Mouse (Mus musculus): ENCODE measurements at regions not wholly inside any gene's neighbourhood (a gene's known extent, or its start where the extent isn't known, plus 50 kb on each side); places are given as distances from the start of the nearest gene placed in this dataset.

DNA sequence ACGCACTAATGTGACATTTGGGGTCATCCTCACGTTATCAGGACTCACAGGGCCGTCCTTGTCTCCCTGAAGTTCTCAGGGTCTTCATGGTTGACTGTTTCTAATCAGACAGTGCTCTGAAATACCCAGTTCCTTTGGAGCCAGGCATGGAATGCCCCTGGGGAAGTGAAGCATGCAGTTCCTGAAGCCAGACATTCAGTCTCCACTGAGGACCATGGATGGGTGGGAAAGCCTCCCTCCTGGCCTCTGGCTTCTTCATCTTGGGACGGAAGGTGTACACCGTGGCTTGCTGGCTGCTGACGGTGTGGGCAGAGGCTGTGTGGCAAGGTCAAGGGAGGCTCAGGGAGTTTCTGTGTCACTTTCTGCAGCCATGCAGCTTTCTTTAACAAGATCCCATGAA, 184.2 kb upstream of the Gm5148 start:
- DNase-seq = no peak

DNA sequence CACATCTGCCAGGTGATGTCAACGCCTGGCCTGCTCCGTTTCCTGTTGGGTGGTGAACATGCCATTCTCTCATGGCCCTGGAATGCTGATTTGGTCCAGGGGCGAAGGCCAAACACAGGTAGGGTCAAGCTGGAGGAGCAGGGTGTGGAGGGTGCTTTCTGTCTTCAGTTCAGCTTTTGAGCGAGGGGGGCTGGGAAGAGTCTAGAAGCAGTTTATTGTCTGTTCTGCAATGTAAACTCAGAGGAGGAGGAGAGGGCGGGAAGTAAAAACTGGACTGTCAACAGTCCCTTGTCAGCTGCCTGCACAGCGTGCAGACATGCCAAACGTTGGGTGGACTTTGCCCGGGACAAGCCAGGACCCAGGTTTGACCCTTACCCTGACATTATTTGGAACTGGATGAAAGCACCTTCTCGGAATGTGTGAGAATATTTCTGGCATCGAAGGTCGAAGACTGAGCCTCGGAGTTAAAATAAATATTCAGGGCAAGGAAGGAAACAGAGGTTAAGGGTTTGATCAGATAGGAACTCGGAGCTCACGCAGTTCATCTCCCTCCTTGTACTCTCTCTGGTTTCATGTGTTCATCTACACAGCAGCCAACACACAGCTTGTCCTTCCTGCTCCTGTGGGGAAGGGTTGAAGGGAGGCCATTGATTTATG, 183.3 kb upstream of the Gm5148 start:
- DNase-seq = peak; percentile 67

DNA sequence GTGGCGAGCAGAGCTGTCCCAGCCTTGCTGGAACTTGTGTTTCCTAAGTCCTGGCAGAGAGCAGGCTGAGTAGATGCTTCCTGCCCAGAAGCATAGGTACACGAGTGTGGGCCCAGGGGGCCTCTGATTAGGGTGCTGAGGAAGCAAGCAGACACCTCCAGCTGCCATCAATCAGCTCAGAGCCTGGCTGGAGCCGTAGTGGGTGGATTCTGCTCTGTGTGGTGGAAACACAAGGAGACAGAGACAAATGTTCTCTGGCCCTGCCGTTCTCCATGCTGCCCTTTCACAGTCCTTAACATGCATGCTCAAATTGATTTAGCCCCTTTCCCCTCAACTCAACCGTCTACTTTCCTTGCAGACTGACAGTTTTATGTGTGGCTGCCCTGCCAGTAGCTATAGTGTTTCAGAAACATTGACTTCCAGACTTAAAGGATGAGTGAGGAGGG, 182.5 kb upstream of the Gm5148 start:
- DNase-seq = peak; percentile 37

DNA sequence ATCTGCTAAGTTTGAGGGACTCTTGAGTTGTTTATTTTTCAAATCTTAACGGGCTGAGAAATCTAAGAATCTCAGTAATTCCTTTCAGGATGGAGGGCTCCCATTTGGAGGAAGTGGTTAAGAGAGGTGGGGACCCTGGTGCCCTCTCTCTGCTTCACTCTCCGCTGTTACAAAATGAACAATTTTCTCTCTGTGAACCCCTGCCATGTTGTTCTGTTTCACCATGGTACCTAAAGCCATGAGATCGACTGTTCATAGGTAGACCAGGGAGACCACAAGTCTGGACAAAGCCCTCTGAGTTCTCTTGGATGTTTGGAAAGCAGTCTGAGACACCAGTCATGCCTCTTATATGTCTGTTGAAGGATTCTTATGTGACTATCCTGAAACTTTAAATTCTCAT, 179.9 kb upstream of the Gm5148 start:
- no peak for DNase-seq

DNA sequence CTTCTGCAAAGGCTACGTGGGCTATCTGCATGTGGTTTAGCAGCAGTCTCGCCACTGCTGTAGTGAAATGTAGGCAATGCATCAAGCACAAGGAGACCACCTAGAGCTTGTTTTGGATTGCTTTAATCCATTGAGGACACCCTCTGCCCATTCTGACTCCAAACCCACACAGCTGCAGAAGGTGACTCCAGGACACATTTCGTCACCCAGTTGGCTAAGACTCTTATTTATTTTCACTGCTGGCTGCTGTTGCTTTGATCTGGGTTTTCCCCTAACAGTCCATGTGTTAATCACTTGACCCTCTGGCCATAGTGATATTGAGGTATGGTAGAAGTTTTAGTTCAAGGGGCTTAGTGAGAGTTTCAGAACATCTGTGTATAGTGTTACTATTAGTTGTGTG, 179.2 kb upstream of the Gm5148 start:
- DNase-seq = peak; percentile 34

DNA sequence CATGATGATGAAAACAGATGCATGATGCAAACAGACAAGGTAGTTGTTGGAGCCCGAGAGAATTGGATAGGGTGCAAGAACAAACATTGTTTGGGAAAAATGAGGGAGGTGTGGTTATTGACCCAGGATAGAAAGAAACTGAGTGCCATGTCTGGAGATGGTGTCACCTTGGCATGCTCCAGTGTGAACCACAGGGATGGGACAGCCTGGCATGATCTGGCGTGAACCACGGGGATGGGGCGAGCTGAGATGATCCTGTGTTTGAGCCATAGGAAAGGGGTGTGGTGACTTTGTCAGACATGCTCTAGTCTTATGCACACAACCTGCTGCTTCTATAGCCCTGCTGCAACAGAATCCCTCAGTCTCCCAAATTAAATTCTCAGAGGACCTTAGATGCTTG, 178.7 kb upstream of the Gm5148 start:
- no peak for DNase-seq

DNA sequence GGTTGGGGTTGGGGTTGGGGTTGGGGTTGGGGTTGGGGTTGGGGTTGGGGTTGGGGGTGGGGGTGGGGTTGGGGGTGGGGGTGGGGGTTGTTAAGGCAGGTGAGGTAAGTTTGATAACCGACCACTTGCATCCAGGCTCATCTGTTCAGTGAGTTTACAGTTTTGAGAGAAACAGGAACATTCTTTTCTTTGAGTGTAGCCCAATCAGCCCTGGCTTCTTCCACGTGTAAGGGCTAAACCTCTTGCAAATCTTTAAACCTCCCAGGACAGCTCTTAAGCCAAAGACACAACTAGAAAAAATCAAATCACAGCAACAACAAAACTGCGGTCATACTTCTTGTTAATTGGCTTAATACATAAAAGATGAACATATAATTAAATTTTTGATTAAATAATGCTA, 173.1 kb upstream of the Gm5148 start:
- DNase-seq = no peak

DNA sequence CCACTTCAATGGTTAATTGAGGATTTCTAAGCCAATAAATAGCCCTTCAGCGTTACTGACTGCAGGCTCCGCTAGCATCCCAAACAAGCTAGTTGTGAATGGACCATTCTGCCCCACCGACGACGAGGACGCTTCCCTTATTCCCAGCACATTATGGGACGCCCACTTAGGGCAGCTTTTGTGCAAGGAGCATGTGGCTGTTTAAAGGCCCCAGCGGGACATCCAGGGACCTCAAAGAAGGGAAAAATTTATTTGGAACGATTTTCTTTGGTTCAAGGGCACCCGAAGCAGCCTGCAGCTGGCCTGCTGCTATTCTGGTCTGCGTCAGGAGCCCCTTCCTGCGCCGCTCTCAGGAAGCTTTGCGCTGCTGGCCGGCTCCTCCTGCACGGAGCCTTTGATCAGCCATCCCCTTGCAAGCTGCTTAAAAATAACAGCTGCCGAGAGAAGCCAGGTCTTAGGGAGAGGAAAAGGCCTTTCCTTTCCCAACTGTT, 172.6 kb upstream of the Gm5148 start:
- DNase-seq = peak; percentile 47

DNA sequence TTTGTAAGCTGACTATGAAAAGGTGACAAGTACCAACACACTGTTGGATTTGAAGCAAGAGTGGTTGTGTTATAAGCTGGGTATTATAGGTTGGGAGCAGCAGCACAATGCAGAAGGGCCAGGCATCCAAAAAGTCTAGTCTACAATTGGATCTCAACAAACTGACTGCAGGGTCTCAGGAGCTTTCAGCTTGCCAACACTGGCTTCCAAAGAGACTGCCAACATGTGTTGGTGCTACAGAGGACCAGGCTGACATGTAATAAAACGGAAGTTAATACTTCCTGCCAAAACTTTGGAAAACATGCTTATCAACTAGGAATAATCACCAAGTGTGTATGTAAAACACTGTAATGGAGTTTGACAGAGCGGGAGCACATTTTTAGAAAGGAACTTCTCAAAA, 170.3 kb upstream of the Gm5148 start:
- no peak for DNase-seq

DNA sequence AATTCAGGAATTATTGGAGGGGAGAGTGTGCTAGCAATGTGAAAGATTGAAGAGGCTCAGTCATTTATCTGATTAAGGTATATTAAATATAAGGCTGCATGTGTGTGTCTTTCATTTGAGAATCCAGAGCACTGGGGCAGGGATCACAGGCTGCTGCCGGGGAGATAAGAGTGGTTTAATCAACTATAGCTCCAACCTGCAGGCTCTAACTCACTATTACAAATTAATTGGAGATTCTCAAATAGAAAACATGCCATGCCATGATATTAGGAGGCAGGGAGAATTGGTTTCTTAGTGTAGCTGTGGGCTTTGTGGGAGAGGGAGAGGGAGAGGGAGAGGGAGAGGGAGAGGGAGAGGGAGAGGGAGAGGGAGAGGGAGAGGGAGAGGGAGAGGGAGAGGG, 165.9 kb upstream of the Gm5148 start:
- DNase-seq = no peak

DNA sequence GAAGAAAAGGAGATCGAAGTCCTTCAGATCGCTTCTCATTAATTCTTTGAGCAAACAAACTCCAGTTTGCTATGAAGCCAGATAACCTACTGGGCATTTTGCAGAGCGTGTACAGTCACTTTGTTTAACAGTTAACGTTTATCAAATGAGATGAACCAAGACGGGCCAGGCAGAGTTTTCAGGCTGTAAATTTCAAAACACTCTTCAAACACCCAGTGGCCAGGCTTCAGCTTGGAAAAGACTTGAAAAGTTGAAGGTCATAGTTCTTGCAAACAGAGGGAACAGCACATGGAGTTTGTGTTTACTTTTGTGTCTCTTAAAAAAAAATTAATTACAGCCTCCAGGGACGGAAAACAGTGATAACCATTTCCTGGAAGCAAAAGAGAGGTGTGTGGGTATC, 164.2 kb upstream of the Gm5148 start:
- DNase-seq = no peak

DNA sequence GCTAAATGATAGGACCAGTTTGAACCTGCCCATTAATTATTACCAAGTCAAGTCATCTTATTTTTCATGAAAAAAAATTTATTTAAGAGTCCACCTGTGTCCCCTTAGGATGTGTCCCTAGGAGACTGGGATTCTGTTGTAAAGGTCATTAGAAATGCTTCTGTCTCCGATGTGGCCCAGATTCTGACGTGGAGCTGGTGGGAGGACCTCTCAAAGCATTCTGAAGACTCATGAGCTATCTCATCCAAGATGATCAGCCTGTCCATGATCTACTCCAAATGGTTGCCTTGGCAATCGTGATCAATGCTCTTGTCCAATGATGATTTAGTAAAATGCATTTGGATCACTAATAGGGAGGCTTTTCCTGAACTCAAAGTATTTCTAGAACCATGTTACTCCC, 163.4 kb upstream of the Gm5148 start:
- DNase-seq = no peak

DNA sequence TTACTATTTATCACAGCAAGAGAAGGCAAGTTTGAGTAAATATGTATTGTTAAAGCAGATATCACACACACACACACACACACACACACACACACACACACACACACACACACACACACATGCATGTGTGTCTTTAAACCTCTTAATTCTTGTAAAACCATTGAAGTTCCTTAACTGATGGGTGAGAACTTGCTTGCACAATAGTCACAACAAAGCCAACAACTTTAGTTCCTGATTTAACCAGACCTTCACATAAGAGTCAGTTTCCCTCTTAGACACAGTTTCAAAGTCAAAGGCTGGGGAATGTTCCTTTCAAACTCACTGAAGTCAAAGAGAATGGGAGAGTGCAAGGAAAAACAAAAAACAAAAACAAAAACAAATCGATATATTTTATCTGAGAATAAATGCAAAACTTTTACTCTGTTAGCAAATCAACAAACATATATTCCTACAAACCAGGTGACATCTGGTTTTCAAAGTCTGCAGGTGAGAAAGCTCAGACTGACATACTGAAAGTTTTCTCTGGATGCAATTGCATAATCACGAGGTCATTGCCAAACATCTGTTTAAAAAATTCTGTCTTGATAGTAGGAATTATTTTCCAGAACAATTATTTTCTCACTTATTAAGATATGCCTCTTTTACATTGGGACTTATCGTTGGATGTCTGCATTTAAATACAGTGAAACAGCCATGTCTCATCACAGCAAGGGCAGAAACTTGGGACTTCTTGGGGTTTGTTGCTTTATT, 162.6 kb upstream of the Gm5148 start:
- DNase-seq = no peak

DNA sequence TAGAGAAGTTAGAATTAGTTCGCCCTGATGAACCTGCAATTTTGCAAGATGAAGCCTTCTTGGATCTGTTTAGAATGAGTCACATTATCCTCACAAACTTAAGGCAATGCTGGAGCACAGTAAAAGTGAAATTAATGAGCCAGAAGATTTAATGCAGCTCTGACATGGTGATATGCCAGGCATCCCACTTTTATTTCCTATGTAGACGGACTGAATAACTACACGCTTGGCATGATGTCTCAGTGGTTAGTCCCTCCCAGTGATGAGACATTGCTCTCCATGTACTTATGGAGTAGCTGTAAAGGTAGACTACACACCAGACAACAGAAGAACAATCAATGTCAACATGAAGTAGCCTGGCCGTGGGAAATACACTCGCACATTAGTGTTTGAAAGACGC, 161.5 kb upstream of the Gm5148 start:
- DNase-seq = no peak

DNA sequence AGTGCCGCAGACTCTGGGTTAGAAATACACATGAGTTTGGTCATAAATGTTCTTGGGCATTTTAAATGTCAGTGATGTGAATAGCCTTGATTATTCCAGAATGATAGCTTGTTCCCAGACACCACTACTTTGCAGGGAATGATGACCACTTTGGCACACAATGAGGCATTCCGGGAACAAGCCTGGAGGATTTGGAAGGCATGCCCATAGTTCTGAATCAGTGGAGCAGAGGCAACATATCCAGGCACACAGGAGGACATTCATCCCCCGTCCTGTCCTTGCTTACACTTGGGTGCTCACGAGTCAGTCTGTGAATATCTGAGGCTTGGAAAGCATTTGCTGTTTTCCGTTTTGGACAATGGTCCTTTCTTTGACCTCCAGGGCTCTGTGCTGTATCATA, 158.1 kb upstream of the Gm5148 start:
- DNase-seq = peak; percentile 37

DNA sequence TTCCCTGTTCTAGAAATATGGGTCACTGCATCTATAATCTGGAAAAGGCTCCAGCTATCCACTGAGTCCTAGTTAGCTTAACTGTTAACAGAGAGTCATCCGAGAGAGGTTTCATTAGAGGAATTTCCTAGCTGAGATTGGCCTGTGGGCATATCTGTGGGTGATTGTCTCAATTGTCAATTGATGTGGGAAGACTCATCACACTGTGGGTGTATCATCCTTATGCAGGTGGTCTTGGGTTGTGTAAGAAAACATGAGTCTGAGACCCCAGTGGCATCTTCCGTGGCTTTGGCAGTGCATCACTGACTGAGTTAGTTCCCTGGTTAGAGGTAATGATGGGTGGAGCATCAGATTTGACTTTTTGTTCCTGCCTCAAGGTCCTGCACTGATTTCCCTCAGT, 156.7 kb upstream of the Gm5148 start:
- DNase-seq = no peak

DNA sequence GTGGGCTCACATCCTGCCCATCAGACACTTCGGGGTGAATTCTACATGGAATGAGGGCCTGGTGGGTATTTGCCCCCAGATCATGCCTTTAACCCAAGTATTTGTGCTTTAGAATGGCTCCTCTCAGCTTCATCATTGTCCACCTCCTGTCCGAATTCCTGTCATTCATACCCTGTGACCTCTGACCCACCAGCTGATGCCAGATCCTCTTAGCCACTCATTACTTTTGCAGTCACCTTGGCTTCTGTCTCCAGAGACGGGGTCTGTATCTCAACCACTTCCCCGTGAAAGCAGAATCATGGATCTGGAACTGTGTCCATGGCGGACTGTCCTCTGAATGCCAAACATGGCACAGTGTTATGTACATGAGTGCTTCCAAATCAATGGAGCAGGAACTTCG, 154.8 kb upstream of the Gm5148 start:
- DNase-seq = no peak

DNA sequence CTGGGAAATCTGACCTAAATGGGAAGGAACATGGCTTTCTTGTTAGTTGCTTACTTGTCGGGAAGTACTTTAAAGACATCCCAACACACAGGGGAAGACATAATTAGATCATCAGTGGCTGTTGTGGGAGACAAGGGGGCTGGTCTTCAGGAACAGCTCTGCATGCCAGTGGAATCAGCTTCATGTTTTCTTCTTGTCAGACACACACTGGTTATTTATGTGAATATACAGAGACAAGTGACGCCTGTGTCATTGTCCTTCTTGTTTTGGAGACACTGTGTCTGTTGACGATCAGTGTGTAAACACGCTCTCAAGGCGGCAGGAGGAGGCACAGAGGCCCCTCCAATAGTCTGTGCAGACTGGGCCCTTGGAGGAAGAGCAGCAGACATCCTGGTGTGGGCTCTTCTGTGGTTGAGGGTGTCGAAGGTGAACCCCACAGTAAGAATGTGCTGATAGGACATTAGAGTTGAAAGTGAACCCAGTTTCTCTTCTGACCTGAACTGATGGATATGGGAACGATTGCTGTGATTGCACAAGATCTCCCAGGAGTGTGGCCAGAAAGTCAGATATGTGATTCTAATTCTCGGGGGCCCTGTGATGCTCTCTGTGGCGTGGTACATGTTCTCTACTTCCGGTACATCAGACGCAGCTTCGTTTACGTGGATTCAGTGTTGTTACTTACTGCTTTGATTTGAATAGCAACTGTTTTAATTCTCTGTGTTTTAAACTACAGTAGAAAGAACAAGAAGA, 151.9 kb upstream of the Gm5148 start:
- DNase-seq = peak; percentile 47

DNA sequence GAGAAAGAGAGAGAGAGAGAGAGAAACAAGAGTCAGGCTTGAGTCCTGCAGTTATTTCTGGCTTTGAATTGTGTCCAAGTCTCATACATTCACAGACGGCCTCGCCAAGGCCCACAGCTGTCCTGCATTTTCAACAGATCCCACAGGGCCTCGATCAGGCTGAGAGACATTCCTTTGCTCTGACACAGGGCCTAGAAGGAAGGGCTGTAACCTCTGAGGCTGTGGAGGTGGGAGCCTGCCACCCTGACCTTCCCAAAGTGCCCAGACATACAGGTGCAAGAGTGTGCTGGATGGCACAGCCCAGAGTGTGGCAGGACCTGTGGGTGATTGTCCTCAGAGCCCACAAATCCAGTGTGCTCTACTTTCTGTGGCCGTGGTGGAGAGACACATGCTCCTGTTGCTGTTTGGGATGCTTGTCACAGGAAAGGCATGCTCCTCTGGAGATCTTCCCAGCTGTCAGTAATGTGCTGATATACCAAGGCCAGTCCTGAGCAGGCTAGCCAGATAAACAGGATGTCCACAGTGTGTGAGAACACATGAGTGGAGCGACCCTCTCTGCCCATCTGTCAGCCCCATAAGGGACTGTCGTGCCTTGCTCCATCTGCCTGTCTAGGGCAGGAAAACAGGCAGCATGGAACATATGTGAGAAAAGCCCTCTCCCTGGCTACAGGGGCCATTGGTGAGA, 151.2 kb upstream of the Gm5148 start:
- DNase-seq = peak; percentile 67

DNA sequence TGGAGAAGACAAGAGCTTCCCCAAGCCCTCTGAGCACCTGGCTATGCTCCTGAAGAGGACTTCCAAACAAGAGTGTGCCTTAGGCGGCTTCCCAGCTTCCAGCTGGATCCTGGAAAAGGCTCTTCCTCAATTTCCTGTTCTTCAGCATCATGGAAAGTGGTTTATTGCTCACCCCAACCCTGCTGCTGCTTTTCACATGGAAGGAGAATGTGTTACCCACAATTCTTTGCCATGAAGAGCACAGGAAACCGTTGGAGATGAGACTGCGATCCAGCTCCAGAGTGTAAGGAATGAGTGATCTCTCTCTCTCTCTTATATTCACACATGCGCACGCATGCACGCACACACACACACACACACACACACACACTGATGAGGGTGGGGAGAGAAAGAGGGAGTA, 150.6 kb upstream of the Gm5148 start:
- peak; percentile 24 for DNase-seq

DNA sequence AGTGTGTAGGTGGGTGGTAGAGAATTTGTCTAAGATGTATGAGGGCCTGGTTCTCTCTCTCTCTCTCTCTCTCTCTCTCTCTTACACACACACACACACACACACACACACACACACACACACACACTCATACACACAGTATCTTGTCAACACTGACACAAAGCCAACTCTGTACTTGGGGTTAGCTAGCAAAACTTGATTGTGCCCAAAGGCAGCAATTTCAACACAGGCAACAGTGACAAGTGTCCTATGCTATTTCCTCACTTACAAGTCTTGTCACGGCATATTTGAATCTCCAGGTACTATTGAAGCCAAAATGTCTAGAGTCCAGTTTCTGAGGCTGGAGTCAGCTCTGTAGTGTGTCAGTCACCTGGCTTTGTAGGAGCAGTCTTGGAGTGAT, 150.1 kb upstream of the Gm5148 start:
- no peak for DNase-seq

DNA sequence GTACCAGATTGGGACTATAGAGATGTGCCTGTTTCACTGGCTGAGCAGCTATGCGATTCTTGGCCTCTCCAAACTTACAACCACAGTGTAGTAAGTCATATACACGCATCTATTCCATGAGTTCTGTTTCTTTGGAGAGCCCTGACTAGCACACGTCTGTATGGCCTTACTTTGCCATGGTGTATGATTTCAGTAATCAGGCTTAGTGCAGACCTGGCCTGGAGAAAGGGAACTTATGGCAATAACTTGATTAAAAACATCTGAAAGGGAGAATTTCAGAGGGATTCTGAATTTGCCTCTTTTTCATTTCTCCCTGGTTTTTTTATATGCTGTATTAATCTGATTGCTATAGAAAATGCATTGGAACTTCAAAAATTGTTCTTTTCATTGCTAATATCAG, 148.0 kb upstream of the Gm5148 start:
- no peak for DNase-seq

DNA sequence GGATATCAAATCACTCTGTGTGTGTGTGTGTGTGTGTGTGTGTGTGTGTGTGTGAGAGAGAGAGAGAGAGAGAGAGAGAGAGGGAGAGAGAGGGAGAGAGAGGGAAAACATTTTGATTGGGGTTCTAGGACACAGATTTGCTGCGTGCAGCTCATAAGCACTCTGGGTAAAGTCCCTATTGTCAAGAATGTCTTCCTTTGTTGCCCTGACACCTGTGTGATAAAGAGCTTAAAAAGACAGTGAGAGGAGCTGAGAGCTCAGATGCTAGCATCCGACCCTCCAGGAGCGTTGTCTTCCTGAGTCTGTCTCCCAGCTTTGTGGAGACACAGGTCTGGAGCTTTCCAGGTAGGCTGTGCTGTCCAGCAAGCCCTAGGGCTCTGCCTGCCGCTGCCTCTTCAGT, 146.8 kb upstream of the Gm5148 start:
- no peak for DNase-seq
